Mouse (Mus musculus) hindbrain, postnatal 0 days (tissue): Measurements from ENCODE around the gene Pum2. TPM values are rescaled to one million over a fixed set of nuclear protein-coding genes. Genes with fewer than 3 reads are reported as not detected.
A peak's percentile ranks its signal among the peaks of the same experiment; 100 is the strongest.
"Not testable (repeated sequence)": the region's sequence is repeated elsewhere in the genome, so short reads cannot be mapped to it uniquely, and the experiment has no call there.

Experiments
- ATAC-seq: fragments of 200-750 bp; cut with Nextera tagmentation; 2 replicates; pipeline ENCODE4 v1.8.0; 2017; ENCODE audit warnings: mild to moderate bottlenecking, moderate TSS enrichment, moderate library complexity
- DNase-seq: peaks from one replicate; pipeline ENCODE4 v3.0.0-alpha.2; 2015; ENCODE audit warnings: low spot score
- H3K27ac ChIP-seq: fragments of 300-500 bp; sonication (generic); 2 replicates; pipeline ENCODE4 v1.5.1; 2014; ENCODE audit warnings: mild to moderate bottlenecking
- H3K27me3 ChIP-seq: fragments of 300-500 bp; sonication (generic); 2 replicates; pipeline ENCODE4 v1.6.1; 2014; ENCODE audit warnings: low read length, mixed read lengths; ENCODE audit not compliant: insufficient read depth
- H3K36me3 ChIP-seq: fragments of 300-500 bp; sonication (generic); 2 replicates; pipeline ENCODE4 v1.6.1; 2014; ENCODE audit warnings: low read length, mixed read lengths; ENCODE audit not compliant: insufficient read depth
- H3K4me1 ChIP-seq: fragments of 300-500 bp; sonication (generic); 2 replicates; pipeline ENCODE4 v1.6.1; 2014; ENCODE audit warnings: antibody characterized with exemption, low read length, mixed read lengths; ENCODE audit not compliant: insufficient read depth
- H3K4me2 ChIP-seq: fragments of 300-500 bp; sonication (generic); 2 replicates; pipeline ENCODE4 v1.6.1; 2014; ENCODE audit warnings: low read depth, mild to moderate bottlenecking, low read length, moderate library complexity, mixed read lengths
- H3K4me3 ChIP-seq: fragments of 300-500 bp; sonication (generic); 2 replicates; pipeline ENCODE4 v1.5.1; 2014; ENCODE audit warnings: low read length
- H3K9ac ChIP-seq: fragments of 300-500 bp; sonication (generic); replicated peaks from 2 replicates; pipeline ENCODE4 v1.6.1; 2014; ENCODE audit warnings: mild to moderate bottlenecking, low read length, moderate library complexity, mixed read lengths
- H3K9me3 ChIP-seq: fragments of 300-500 bp; sonication (generic); 2 replicates; pipeline ENCODE4 v1.6.1; 2016; ENCODE audit warnings: low read length, mixed read lengths
- CTCF ChIP-seq: IDR thresholded peaks from 2 replicates; pipeline ENCODE4 v1.5.1; 2016; ENCODE audit warnings: antibody characterized with exemption, control low read depth, low read depth
- WGBS: fragments of 180-500 bp; shearing (Covaris S2); extraction: QIAGEN DNeasy Blood & Tissue Kit; methylation state at CpG from one replicate; pipeline ENCODE4 v1.1.7; 2014; 5-methylcytosine and 5-hydroxymethylcytosine counted together
- polyA plus RNA-seq: library from polyadenylated mRNA; unstranded; fragments of >200 nt; fragmentation: Nextera tagmentation; extraction: Ambion mirVana; gene quantifications from 2 replicates; pipeline ENCODE4 v1.2.1, GENCODE M21; 2015
- total RNA-seq: library from RNA; depleted of rRNA; stranded (reverse); fragments of >200 nt; gene quantifications from 2 replicates; pipeline ENCODE4 v1.2.3, GENCODE M21; 2014

The Pum2 gene
- total and polyA plus RNA-seq, 2 experiments from 2014 or later: 31.1 to 118 TPM

- H3K4me2 ChIP-seq, H3K9me3 ChIP-seq, H3K4me3 ChIP-seq, ATAC-seq, H3K9ac ChIP-seq, H3K27me3 ChIP-seq, H3K36me3 ChIP-seq, H3K27ac ChIP-seq, H3K4me1 ChIP-seq: not testable (repeated sequence)
- TF ChIP-seq CTCF: peak; percentile 80
- 78% methylated on average over 10 of the region's 10 CpGs for WGBS
- DNase-seq: peak; percentile 75
Observed at GRCm38 (mm10) chr12:8638411-8639087, 35.4 kb upstream of the Pum2 start.

GRCm38 (mm10) chr12:8640186-8640585 is 33.7 kb upstream of the Pum2 start:
- H3K36me3 ChIP-seq, ATAC-seq, H3K4me1 ChIP-seq, DNase-seq, H3K27me3 ChIP-seq, H3K9ac ChIP-seq, H3K27ac ChIP-seq, H3K9me3 ChIP-seq: not testable (repeated sequence)
- WGBS: 0% methylated on average over 2 of the region's 2 CpGs
- Histone ChIP-seq H3K4me3 (peak overlapping the region; percentile 56), H3K4me2 (peak overlapping the region; percentile 65)

GRCm38 (mm10) chr12:8640711-8641424 is 33.1 kb upstream of the Pum2 start:
- under 1% methylated on average over 46 of the region's 47 CpGs for WGBS
- Histone ChIP-seq H3K27me3 (no peaks in the 10 kb centered on the region), H3K9ac (peak overlapping the region; percentile 86), H3K4me2 (peak overlapping the region; percentile 65), H3K9me3 (no peaks in the 10 kb centered on the region), H3K27ac (peak overlapping the region; percentile 94), H3K36me3 (no peaks in the 10 kb centered on the region), H3K4me3 (peak overlapping the region; percentile 56), H3K4me1 (no peaks in the 10 kb centered on the region)
- peak; percentile 46 for TF ChIP-seq CTCF
- DNase-seq (peak; percentile 97), ATAC-seq (peak; percentile 99)

GRCm38 (mm10) chr12:8641425-8641735 is 32.6 kb upstream of the Pum2 start:
- Histone ChIP-seq H3K9ac (peak overlapping the region; percentile 86), H3K4me3 (peak overlapping the region; percentile 56), H3K36me3 (no peaks in the 10 kb centered on the region), H3K4me1 (no peaks in the 10 kb centered on the region), H3K27me3 (no peaks in the 10 kb centered on the region), H3K27ac (peak overlapping the region; percentile 94), H3K9me3 (no peaks in the 10 kb centered on the region), H3K4me2 (peak overlapping the region; percentile 65)
- peak; percentile 21 for DNase-seq
- ATAC-seq: peak; percentile 54
- TF ChIP-seq CTCF: no peak
- WGBS: 3% methylated on average over 10 of the region's 10 CpGs

- not testable (repeated sequence) for H3K27me3 ChIP-seq, H3K27ac ChIP-seq, H3K4me2 ChIP-seq, ATAC-seq, H3K9ac ChIP-seq, H3K36me3 ChIP-seq, H3K9me3 ChIP-seq, H3K4me1 ChIP-seq, H3K4me3 ChIP-seq, DNase-seq
- 73% methylated on average over 8 of the region's 8 CpGs for WGBS
Observed at GRCm38 (mm10) chr12:8648211-8648610, 25.7 kb upstream of the Pum2 start.

GRCm38 (mm10) chr12:8650027-8650426 is 23.9 kb upstream of the Pum2 start:
- not testable (repeated sequence) for H3K4me2 ChIP-seq, H3K4me1 ChIP-seq, H3K9ac ChIP-seq, H3K9me3 ChIP-seq, H3K4me3 ChIP-seq, H3K27ac ChIP-seq, H3K36me3 ChIP-seq, ATAC-seq, DNase-seq, H3K27me3 ChIP-seq
- WGBS: 70% methylated on average over 3 of the region's 3 CpGs

GRCm38 (mm10) chr12:8656596-8656995 is 17.3 kb upstream of the Pum2 start:
- DNase-seq: no peak
- TF ChIP-seq CTCF: no peak

More at GRCm38 (mm10) chr12:8656596-8656995, 17.3 kb upstream of the Pum2 start:
- H3K27ac ChIP-seq: no peak overlapping the region
- 81% methylated on average over 4 of the region's 4 CpGs for WGBS
- ATAC-seq: no peak
- no peaks in the 10 kb centered on the region for H3K4me1 ChIP-seq
- H3K27me3 ChIP-seq: no peaks in the 10 kb centered on the region
- H3K4me3 ChIP-seq: no peak overlapping the region
- H3K36me3 ChIP-seq: no peaks in the 10 kb centered on the region
- no peaks in the 10 kb centered on the region for H3K9me3 ChIP-seq
- no peak overlapping the region for H3K9ac ChIP-seq
- H3K4me2 ChIP-seq: no peak overlapping the region
